Mouse (Mus musculus): ENCODE results near the gene Atp7a. TPM values are rescaled to one million over a fixed set of nuclear protein-coding genes. Genes with fewer than 3 reads are reported as not detected.

Atp7a gene
- polyA plus RNA-seq, 1 experiment: 5.0 TPM

DNA sequence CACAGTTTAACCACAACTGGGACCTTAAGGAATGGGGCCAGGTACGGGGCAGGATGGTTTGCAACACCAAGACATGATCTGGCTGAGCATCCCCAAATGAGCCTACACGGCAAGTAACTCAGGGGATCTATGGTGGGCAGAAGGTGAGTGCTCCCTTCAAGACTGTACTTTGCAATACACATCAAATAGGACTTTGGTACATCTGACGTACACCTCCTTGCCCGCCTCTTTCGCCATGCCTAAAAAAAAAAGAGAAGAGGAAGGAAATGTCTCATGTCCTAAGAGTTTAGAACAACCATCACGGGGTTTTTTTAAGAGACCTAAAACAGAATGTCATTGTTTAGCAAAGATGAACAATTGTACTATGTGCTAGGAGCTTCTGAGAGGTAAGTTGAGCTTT, 115.9 kb downstream of the Atp7a start, which contains the start of gene Tlr13:
TSS of gene Tlr13 (plus strand) at position 269 of the 400 bp plus-strand sequence.
- DNase-seq: no peak
- no peak for TF ChIP-seq CTCF (conservative IDR thresholded peaks at IDR 0.05; ENCODE audit: insufficient read depth, insufficient read length, low read depth, low read length)
- no peak for TF ChIP-seq POLR2A (IDR thresholded peaks at IDR 0.05; ENCODE audit: low read depth, low read length)
- H3K27ac ChIP-seq (ENCODE audit: insufficient read depth, low read depth, low read length): no peak within 1 kb of the TSS
- no peak within 1 kb of the TSS for H3K4me3 ChIP-seq (ENCODE audit: insufficient read depth, low read depth, low read length)
- H3K36me3 ChIP-seq (ENCODE audit: control insufficient read depth, insufficient read depth, low read length): no peaks in the 10 kb centered on the region
- 78% methylated on average over 6 of the region's 6 CpGs for WGBS
- no peaks in the 10 kb centered on the region for H3K4me1 ChIP-seq (ENCODE audit: control insufficient read depth, insufficient read depth, low read length)
- no peaks in the 10 kb centered on the region for H3K27me3 ChIP-seq (replicated peaks; ENCODE audit: control insufficient read depth, insufficient read depth, low read length)

DNA sequence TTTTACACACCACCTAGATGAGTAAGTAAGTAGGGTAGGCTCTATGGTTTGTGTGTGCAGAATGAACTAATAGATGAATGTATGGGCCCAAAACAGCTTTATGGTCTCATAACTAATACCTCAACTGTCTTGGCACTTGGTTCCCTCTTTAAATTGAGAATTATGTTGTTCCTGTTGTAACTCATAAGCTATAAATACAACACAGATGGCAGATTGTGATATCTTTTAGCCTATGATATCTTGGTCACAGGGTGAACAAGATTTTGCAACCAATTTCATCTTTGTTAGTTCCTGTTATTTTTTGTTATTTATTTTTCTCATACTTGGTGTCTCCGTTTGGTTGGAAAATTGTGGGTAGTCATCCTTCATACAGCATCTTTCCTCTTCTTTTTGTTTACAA, 121.1 kb downstream of the Atp7a start:
- H3K4me3 ChIP-seq (ENCODE audit: insufficient read depth, low read depth, low read length): no peak overlapping the region
- H3K4me1 ChIP-seq (ENCODE audit: control insufficient read depth, insufficient read depth, low read length): no peaks in the 10 kb centered on the region
- no peak overlapping the region for H3K27ac ChIP-seq (ENCODE audit: insufficient read depth, low read depth, low read length)
- no peaks in the 10 kb centered on the region for H3K36me3 ChIP-seq (ENCODE audit: control insufficient read depth, insufficient read depth, low read length)
- no peaks in the 10 kb centered on the region for H3K27me3 ChIP-seq (replicated peaks; ENCODE audit: control insufficient read depth, insufficient read depth, low read length)
- 96% methylated on average over 1 of the region's 1 CpGs for WGBS
- TF ChIP-seq POLR2A (IDR thresholded peaks at IDR 0.05; ENCODE audit: low read depth, low read length) (no peak), CTCF (conservative IDR thresholded peaks at IDR 0.05; ENCODE audit: insufficient read depth, insufficient read length, low read depth, low read length) (no peak)
- DNase-seq: no peak

DNA sequence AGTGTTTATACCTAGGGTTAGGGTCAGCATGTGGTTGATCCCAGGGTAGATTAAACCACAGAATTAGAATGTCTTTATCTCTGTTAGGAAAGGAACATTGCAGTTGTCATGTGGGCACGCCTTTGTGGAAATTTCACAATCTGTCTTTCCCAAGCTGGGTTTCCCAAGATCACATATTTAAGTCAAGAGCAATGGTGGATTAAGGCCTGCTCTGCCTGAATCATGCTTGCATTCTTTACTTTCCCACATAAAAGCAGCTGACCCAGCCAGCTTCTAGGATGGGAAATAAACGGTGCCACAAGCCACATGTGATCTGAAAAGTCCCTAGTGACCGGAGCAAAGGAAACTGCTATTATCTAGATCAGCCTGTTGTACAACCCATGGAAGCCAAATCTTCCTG, 122.4 kb downstream of the Atp7a start:
- H3K27ac ChIP-seq (ENCODE audit: insufficient read depth, low read depth, low read length): no peak overlapping the region
- H3K4me3 ChIP-seq (ENCODE audit: insufficient read depth, low read depth, low read length): no peak overlapping the region
- H3K36me3 ChIP-seq (ENCODE audit: control insufficient read depth, insufficient read depth, low read length): no peaks in the 10 kb centered on the region
- no peaks in the 10 kb centered on the region for H3K4me1 ChIP-seq (ENCODE audit: control insufficient read depth, insufficient read depth, low read length)
- no peaks in the 10 kb centered on the region for H3K27me3 ChIP-seq (replicated peaks; ENCODE audit: control insufficient read depth, insufficient read depth, low read length)
- no peak for DNase-seq
- 69% methylated on average over 3 of the region's 3 CpGs for WGBS
- TF ChIP-seq POLR2A (IDR thresholded peaks at IDR 0.05; ENCODE audit: low read depth, low read length) (no peak), CTCF (conservative IDR thresholded peaks at IDR 0.05; ENCODE audit: insufficient read depth, insufficient read length, low read depth, low read length) (no peak)

DNA sequence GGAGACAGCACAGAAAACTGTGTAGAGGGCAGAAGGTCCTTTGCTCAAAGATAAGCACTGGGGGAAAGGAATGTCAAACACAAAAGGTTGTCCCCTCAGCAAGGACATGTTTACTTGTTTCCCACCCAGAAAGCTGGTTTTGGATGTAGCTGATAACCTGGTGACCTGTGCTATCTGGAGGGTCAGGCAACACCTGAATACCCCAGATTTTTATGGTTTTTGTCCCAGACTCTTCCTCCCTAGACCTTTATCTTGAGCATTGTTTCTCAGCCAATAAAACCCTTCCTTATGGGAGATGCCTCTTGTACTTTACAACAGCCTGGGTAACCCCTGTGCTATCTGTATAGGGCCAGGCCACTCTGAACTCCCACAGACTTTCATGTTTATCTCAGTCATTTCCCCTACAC, 127.1 kb downstream of the Atp7a start:
- Histone ChIP-seq H3K36me3 (ENCODE audit: control insufficient read depth, insufficient read depth, low read length) (no peaks in the 10 kb centered on the region), H3K4me3 (ENCODE audit: insufficient read depth, low read depth, low read length) (no peak overlapping the region), H3K27ac (ENCODE audit: insufficient read depth, low read depth, low read length) (no peak overlapping the region), H3K27me3 (replicated peaks; ENCODE audit: control insufficient read depth, insufficient read depth, low read length) (no peaks in the 10 kb centered on the region), H3K4me1 (ENCODE audit: control insufficient read depth, insufficient read depth, low read length) (no peaks in the 10 kb centered on the region)
- no peak for DNase-seq
- TF ChIP-seq CTCF (conservative IDR thresholded peaks at IDR 0.05; ENCODE audit: insufficient read depth, insufficient read length, low read depth, low read length): no peak
- no peak for TF ChIP-seq POLR2A (IDR thresholded peaks at IDR 0.05; ENCODE audit: low read depth, low read length)

DNA sequence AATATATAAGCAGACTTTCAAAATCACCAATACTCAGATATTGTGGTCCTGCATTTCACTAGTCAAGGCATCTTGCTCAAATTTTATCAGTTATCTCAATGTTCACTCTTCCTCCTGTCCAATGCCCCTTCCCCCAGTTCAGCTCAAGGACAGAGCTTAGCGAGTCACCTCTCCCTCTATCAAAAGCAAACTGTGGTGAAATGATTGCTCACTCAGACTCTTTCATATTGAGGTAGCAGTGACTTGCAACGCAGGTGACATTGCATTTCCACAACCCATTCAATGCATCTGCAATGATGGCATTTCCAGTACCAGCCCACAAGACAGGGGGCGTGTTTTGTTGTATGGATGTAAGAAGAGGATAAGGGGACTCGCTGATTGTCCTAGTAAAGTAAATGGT, 128.8 kb downstream of the Atp7a start:
- WGBS: 87% methylated on average over 4 of the region's 4 CpGs
- H3K36me3 ChIP-seq (ENCODE audit: control insufficient read depth, insufficient read depth, low read length): no peaks in the 10 kb centered on the region

DNA sequence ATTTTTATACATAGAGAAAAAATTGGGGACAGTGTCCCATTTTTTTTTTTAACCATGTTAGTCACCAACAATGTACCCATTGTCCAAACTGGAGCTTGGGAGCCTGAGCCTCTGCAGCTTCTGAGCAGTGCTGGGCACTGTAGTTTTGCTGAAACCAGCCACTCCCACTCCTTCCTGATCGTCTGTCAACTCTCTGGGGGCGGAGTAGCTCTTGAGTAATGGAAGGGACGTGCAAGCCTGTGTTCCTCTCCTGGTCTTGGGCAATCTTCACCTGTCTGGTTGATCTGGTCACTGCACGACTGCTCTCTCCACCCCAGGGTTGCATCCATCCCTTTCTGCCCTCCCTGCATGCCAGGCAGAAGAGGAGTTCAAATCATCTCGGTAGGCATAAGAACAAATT, 136.9 kb downstream of the Atp7a start:
- H3K27ac ChIP-seq (ENCODE audit: insufficient read depth, low read depth, low read length): no peak overlapping the region
- no peaks in the 10 kb centered on the region for H3K36me3 ChIP-seq (ENCODE audit: control insufficient read depth, insufficient read depth, low read length)
- no peaks in the 10 kb centered on the region for H3K27me3 ChIP-seq (replicated peaks; ENCODE audit: control insufficient read depth, insufficient read depth, low read length)
- H3K4me1 ChIP-seq (ENCODE audit: control insufficient read depth, insufficient read depth, low read length): no peaks in the 10 kb centered on the region
- H3K4me3 ChIP-seq (ENCODE audit: insufficient read depth, low read depth, low read length): no peak overlapping the region
- WGBS: 41% methylated on average over 5 of the region's 5 CpGs
- TF ChIP-seq CTCF (conservative IDR thresholded peaks at IDR 0.05; ENCODE audit: insufficient read depth, insufficient read length, low read depth, low read length) (no peak), POLR2A (IDR thresholded peaks at IDR 0.05; ENCODE audit: low read depth, low read length) (no peak)
- no peak for DNase-seq

More for the DNA sequence above, 128.8 kb downstream of the Atp7a start:
- no peak for DNase-seq
- Histone ChIP-seq H3K4me3 (ENCODE audit: insufficient read depth, low read depth, low read length) (no peak overlapping the region), H3K4me1 (ENCODE audit: control insufficient read depth, insufficient read depth, low read length) (no peaks in the 10 kb centered on the region), H3K27me3 (replicated peaks; ENCODE audit: control insufficient read depth, insufficient read depth, low read length) (no peaks in the 10 kb centered on the region), H3K27ac (ENCODE audit: insufficient read depth, low read depth, low read length) (no peak overlapping the region)
- TF ChIP-seq POLR2A (IDR thresholded peaks at IDR 0.05; ENCODE audit: low read depth, low read length) (no peak), CTCF (conservative IDR thresholded peaks at IDR 0.05; ENCODE audit: insufficient read depth, insufficient read length, low read depth, low read length) (no peak)

DNA sequence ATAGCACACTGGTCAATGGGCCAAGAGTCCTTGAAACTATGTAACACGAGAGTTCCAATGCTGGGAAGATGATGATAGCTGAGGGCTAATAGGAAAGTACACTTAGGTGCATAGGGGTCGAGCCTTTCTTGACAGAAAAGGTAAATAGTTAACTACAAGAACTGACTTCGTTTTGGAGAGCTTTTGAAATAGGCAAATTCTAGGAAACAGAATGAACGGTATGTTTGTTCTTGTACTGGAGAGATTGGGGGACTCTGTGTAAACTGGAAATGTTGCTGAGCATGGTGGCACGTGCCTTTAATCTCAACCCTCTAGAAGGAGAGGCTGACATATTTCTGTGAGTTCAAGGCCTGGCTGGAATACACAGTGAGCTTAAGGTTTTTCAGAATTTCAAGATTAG, 137.5 kb downstream of the Atp7a start:
- 54% methylated on average over 5 of the region's 5 CpGs for WGBS
- no peaks in the 10 kb centered on the region for H3K27me3 ChIP-seq (replicated peaks; ENCODE audit: control insufficient read depth, insufficient read depth, low read length)

DNA sequence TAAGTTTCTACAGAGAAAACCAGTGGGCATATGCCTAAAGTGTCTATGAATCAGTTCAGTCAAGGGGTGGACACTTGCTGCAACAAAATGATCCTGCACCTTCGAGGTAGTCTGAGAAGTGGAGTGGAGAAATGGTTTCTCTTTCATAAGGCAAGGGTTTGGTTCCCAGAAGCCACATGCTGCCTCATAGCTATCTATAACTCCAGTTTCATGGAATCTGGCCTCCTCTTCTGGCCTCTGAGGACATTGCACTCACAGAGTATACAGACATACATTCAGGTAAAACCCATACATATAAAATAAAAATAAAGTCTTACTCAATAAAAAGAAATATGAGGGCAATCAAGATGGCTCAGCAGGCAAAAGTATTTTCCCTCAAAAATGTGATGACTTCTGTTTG, 138.0 kb downstream of the Atp7a start:
- TF ChIP-seq POLR2A (IDR thresholded peaks at IDR 0.05; ENCODE audit: low read depth, low read length): no peak
- no peak for TF ChIP-seq CTCF (conservative IDR thresholded peaks at IDR 0.05; ENCODE audit: insufficient read depth, insufficient read length, low read depth, low read length)
- WGBS: 69% methylated on average over 1 of the region's 1 CpGs
- no peak for DNase-seq
- no peak overlapping the region for H3K4me3 ChIP-seq (ENCODE audit: insufficient read depth, low read depth, low read length)
- no peaks in the 10 kb centered on the region for H3K4me1 ChIP-seq (ENCODE audit: control insufficient read depth, insufficient read depth, low read length)
- no peaks in the 10 kb centered on the region for H3K27me3 ChIP-seq (replicated peaks; ENCODE audit: control insufficient read depth, insufficient read depth, low read length)
- no peaks in the 10 kb centered on the region for H3K36me3 ChIP-seq (ENCODE audit: control insufficient read depth, insufficient read depth, low read length)
- H3K27ac ChIP-seq (ENCODE audit: insufficient read depth, low read depth, low read length): no peak overlapping the region

More for the DNA sequence above, 137.5 kb downstream of the Atp7a start:
- no peaks in the 10 kb centered on the region for H3K4me1 ChIP-seq (ENCODE audit: control insufficient read depth, insufficient read depth, low read length)
- no peak overlapping the region for H3K4me3 ChIP-seq (ENCODE audit: insufficient read depth, low read depth, low read length)
- no peaks in the 10 kb centered on the region for H3K36me3 ChIP-seq (ENCODE audit: control insufficient read depth, insufficient read depth, low read length)
- DNase-seq: no peak
- H3K27ac ChIP-seq (ENCODE audit: insufficient read depth, low read depth, low read length): no peak overlapping the region
- TF ChIP-seq POLR2A (IDR thresholded peaks at IDR 0.05; ENCODE audit: low read depth, low read length) (no peak), CTCF (conservative IDR thresholded peaks at IDR 0.05; ENCODE audit: insufficient read depth, insufficient read length, low read depth, low read length) (no peak)
